Mouse (Mus musculus): ENCODE data around the gene Hist1h3b. TPM values are rescaled to one million over a fixed set of nuclear protein-coding genes. Genes with fewer than 3 reads are reported as not detected.
"Not testable (repeated sequence)": the region's sequence is repeated elsewhere in the genome, so short reads cannot be mapped to it uniquely, and the experiment has no call there.

Gene Hist1h3b
- polyA plus RNA-seq, 1 experiment from 2014 or later, result 16.6 TPM

GRCm38 (mm10) chr13:23759916-23760239 lies 7.8 kb downstream of the Hist1h3b start:
- Histone ChIP-seq H3K27ac (peak overlapping the region; percentile 99), H3K27me3 (replicated peaks) (no peaks in the 10 kb centered on the region), H3K4me3 (peak overlapping the region; percentile 63), H3K9me3 (replicated peaks) (no peaks in the 10 kb centered on the region), H3K36me3 (no peaks in the 10 kb centered on the region), H3K4me1 (peaks cover 75% of the 10 kb centered on the region), H3K4me2 (peak overlapping the region; percentile 90), H3K9ac (peak overlapping the region; percentile 85)
- 43% methylated on average over 1 of the region's 1 CpGs for WGBS (ENCODE audit: insufficient replicate concordance)
- no peak for ATAC-seq

- Histone ChIP-seq H3K4me1 (peaks cover 75% of the 10 kb centered on the region), H3K27me3 (replicated peaks) (no peaks in the 10 kb centered on the region), H3K4me2 (peak overlapping the region; percentile 90), H3K4me3 (peak overlapping the region; percentile 63), H3K9ac (peak overlapping the region; percentile 85), H3K36me3 (no peaks in the 10 kb centered on the region), H3K9me3 (replicated peaks) (no peaks in the 10 kb centered on the region), H3K27ac (peak overlapping the region; percentile 99)
- WGBS (ENCODE audit: insufficient replicate concordance), result under 1% methylated on average over 22 of the region's 27 CpGs
- no peak for ATAC-seq
Observed at GRCm38 (mm10) chr13:23760240-23760971, 8.3 kb downstream of the Hist1h3b start.

- peak within 1 kb of the TSS; percentile 63 for H3K4me3 ChIP-seq
- H3K27me3 ChIP-seq (replicated peaks), result no peaks in the 10 kb centered on the region
- peak within 1 kb of the TSS; percentile 99 for H3K27ac ChIP-seq
- WGBS (ENCODE audit: insufficient replicate concordance), result under 1% methylated on average over 69 of the region's 72 CpGs
- H3K9me3 ChIP-seq (replicated peaks), result no peaks in the 10 kb centered on the region
- peak within 1 kb of the TSS; percentile 90 for H3K4me2 ChIP-seq
- H3K36me3 ChIP-seq, result no peaks in the 10 kb centered on the region
- H3K9ac ChIP-seq, result peak within 1 kb of the TSS; percentile 92
- peak; percentile 64 for ATAC-seq
- peaks cover 73% of the 10 kb centered on the region for H3K4me1 ChIP-seq
Observed at GRCm38 (mm10) chr13:23760972-23761864, 9.2 kb downstream of the Hist1h3b start, which contains the start of gene Hist1h4a. Gene Hist1h4a, minus strand, starts transcription at chr13:23761230.

DNA sequence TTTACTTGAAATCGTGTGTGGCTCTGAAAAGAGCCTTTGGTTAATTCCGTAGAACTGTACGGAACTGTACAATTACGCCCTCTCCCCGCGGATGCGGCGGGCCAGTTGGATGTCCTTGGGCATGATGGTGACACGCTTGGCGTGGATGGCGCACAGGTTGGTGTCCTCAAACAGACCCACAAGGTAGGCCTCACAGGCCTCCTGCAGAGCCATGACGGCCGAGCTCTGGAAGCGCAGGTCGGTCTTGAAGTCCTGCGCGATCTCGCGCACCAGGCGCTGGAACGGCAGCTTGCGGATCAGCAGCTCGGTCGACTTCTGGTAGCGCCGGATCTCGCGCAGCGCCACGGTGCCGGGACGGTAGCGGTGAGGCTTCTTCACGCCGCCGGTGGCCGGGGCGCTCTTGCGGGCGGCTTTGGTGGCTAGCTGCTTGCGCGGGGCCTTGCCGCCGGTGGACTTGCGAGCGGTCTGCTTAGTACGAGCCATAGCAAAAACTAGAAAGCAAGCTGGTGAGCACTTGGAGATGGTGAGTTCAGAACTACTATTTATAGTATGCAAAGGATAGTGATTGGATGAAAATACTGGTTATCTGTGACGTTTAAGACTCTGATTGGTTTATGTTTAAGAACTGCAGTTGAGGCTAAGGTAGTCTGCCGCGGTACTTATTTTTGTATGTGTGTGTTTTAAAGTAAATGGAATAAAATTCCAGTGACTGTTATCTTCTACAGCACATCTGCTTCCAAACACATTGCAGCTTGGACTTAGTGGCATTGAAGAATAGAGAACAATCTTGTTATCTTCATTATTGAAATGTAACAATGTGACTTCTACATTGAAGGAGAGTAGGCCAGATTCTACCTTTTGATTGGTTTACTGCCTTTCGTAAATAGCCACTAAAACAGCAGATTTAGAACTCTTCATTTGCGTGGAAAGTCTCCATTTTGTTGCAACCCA lies 10.1 kb downstream of the Hist1h3b start, which contains the start of gene Hist1h3a:
Gene Hist1h3a (minus strand): TSS at position 516 of the 951 bp plus-strand sequence.
- ATAC-seq, result peak; percentile 59
- Histone ChIP-seq H3K4me2 (peak within 1 kb of the TSS; percentile 90), H3K4me3 (peak within 1 kb of the TSS; percentile 63), H3K4me1 (peaks cover 79% of the 10 kb centered on the region), H3K27ac (peak within 1 kb of the TSS; percentile 99), H3K9ac (peak within 1 kb of the TSS; percentile 92)
- not testable (repeated sequence) for H3K36me3 ChIP-seq; H3K27me3 ChIP-seq (replicated peaks); H3K9me3 ChIP-seq (replicated peaks)
- under 1% methylated on average over 32 of the region's 52 CpGs for WGBS (ENCODE audit: insufficient replicate concordance)

- WGBS (ENCODE audit: insufficient replicate concordance), result under 1% methylated on average over 10 of the region's 10 CpGs
- no peaks in the 10 kb centered on the region for H3K36me3 ChIP-seq
- peak overlapping the region; percentile 92 for H3K9ac ChIP-seq
- no peaks in the 10 kb centered on the region for H3K27me3 ChIP-seq (replicated peaks)
- peaks cover 68% of the 10 kb centered on the region for H3K4me1 ChIP-seq
- H3K4me2 ChIP-seq, result peak overlapping the region; percentile 90
- H3K4me3 ChIP-seq, result peak overlapping the region; percentile 63
- H3K9me3 ChIP-seq (replicated peaks), result no peaks in the 10 kb centered on the region
- H3K27ac ChIP-seq, result peak overlapping the region; percentile 99
- ATAC-seq, result no peak
Observed at GRCm38 (mm10) chr13:23763242-23763585, 11.1 kb downstream of the Hist1h3b start.

DNA sequence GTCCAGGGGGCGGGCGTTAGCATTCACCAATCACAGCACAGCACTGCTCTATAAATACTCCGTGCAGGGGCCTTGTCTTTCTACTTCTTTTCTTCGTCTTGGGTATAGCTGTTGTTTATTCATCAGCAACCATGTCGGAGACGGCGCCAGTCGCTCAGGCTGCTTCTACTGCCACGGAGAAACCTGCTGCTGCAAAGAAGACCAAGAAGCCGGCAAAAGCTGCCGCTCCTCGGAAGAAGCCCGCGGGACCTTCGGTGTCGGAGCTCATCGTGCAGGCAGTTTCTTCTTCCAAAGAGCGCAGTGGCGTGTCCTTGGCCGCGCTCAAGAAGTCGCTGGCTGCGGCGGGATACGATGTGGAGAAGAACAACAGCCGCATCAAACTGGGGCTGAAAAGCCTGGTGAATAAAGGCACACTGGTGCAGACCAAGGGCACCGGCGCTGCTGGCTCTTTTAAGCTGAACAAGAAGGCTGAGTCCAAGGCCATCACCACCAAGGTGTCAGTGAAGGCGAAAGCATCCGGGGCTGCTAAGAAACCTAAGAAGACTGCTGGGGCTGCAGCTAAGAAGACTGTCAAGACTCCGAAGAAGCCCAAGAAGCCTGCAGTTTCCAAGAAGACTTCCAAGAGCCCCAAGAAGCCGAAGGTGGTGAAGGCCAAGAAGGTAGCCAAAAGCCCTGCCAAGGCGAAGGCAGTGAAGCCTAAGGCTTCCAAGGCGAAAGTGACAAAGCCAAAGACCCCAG lies 11.7 kb downstream of the Hist1h3b start, which contains the start of gene Hist1h1a:
Gene Hist1h1a (plus strand): TSS at position 81 of the 738 bp plus-strand sequence.
- Histone ChIP-seq H3K9me3 (replicated peaks) (no peaks in the 10 kb centered on the region), H3K36me3 (no peaks in the 10 kb centered on the region), H3K4me2 (peak within 1 kb of the TSS; percentile 90), H3K27ac (peak within 1 kb of the TSS; percentile 99), H3K4me3 (peak within 1 kb of the TSS; percentile 63), H3K27me3 (replicated peaks) (no peaks in the 10 kb centered on the region), H3K4me1 (peaks cover 65% of the 10 kb centered on the region), H3K9ac (peak within 1 kb of the TSS; percentile 92)
- WGBS (ENCODE audit: insufficient replicate concordance), result 2% methylated on average over 34 of the region's 34 CpGs
- ATAC-seq, result peak; percentile 47

DNA sequence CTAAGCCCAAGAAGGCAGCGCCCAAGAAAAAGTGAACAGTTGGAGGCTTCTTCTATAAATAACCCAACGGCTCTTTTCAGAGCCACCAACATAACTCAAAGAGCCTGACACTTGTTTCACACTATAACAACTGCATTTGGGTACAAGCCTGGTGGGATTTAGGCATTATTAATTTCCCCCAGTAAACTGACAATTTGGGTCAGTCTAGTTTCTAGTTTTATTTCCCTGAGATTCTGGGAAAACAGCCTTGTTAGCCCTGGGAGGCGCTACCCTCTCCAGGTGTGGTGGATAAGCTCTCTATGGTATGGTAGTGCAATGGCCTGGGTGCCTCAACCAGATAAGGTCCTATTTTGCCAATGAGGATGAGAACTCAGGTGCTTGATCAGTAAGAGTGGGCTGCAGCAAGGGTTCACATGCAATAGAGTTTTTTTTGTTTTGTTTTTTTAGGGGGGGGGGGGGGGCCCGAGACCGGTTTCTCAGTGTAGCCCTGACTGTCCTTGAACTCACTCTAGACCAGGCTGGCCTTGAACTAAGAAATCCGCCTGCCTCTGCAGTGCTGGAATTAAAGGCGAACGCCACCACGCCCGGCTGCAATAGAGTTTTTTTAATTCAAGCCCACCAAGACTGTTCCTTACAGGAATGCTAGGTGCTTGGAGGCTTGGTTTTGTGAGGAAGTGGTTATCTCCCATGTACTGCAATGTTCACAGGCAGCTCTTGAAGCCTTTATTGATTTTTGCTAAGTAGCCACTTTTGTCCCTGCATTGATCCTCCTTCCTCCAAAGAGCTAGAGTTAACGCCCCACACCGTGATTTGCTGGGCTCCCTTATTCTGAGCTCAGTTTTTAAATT lies 12.5 kb downstream of the Hist1h3b start:
- peak overlapping the region; percentile 90 for H3K4me2 ChIP-seq
- H3K36me3 ChIP-seq, result no peaks in the 10 kb centered on the region
- peak overlapping the region; percentile 92 for H3K9ac ChIP-seq
- H3K27me3 ChIP-seq (replicated peaks), result no peaks in the 10 kb centered on the region
- peak overlapping the region; percentile 99 for H3K27ac ChIP-seq
- ATAC-seq, result peak; percentile 44
- H3K4me1 ChIP-seq, result peaks cover 62% of the 10 kb centered on the region
- no peaks in the 10 kb centered on the region for H3K9me3 ChIP-seq (replicated peaks)
- peak overlapping the region; percentile 63 for H3K4me3 ChIP-seq
- 20% methylated on average over 12 of the region's 12 CpGs for WGBS (ENCODE audit: insufficient replicate concordance)

GRCm38 (mm10) chr13:23765172-23765513 lies 13.1 kb downstream of the Hist1h3b start:
- Histone ChIP-seq H3K9me3 (replicated peaks) (no peaks in the 10 kb centered on the region), H3K4me2 (peak overlapping the region; percentile 90), H3K4me1 (peaks cover 62% of the 10 kb centered on the region), H3K27ac (peak overlapping the region; percentile 99), H3K36me3 (no peaks in the 10 kb centered on the region), H3K27me3 (replicated peaks) (no peaks in the 10 kb centered on the region), H3K9ac (peak overlapping the region; percentile 92), H3K4me3 (peak overlapping the region; percentile 63)
- 12% methylated on average over 1 of the region's 1 CpGs for WGBS (ENCODE audit: insufficient replicate concordance)
- ATAC-seq, result no peak

GRCm38 (mm10) chr13:23766772-23767171 lies 14.7 kb downstream of the Hist1h3b start:
- no peaks in the 10 kb centered on the region for H3K9me3 ChIP-seq (replicated peaks)
- H3K4me2 ChIP-seq, result no peak overlapping the region
- no peaks in the 10 kb centered on the region for H3K36me3 ChIP-seq
- no peaks in the 10 kb centered on the region for H3K27me3 ChIP-seq (replicated peaks)
- peak overlapping the region; percentile 51; the same call in 1 of the 2 replicates for H3K27ac ChIP-seq
- H3K9ac ChIP-seq, result 0 out of 2 replicates have a peak overlapping the region, but pooled peaks have one; percentile 14
- peaks cover 54% of the 10 kb centered on the region for H3K4me1 ChIP-seq
- H3K4me3 ChIP-seq, result no peak overlapping the region
- no peak for ATAC-seq

DNA sequence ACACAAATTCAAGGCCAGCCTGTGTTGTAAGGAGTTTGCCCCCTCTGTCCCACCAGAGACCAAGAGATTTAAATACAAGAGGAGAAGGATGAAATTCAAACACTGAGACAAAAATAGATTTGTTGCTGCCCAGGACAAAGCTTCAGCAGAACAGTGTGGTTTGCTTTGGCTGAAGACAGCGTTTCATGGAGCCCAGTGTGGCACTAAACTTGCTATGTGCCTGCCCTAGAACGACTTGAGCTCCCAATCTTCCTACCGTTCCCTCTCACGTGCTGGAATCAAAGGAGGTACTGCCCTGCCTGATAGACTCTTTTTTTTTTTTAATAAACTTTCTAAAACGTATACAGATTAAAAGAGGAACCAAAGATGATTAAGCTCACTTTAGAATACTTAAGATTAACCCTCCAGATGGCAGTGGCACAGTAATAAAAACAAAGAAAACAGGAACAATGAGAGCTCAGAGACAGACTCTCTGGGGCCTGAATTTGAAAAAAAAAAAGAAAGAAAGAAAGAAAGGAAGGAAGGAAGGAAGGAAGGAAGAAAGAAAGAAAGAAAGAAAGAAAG lies 16.8 kb downstream of the Hist1h3b start:
- WGBS (ENCODE audit: insufficient replicate concordance), result 48% methylated on average over 5 of the region's 5 CpGs
- no peak for ATAC-seq
- H3K4me2 ChIP-seq, result no peak overlapping the region
- no peak overlapping the region for H3K4me3 ChIP-seq
- H3K36me3 ChIP-seq, result no peaks in the 10 kb centered on the region
- no peak overlapping the region for H3K27ac ChIP-seq
- H3K27me3 ChIP-seq (replicated peaks), result no peaks in the 10 kb centered on the region
- no peaks in the 10 kb centered on the region for H3K9me3 ChIP-seq (replicated peaks)
- H3K4me1 ChIP-seq, result peaks cover 60% of the 10 kb centered on the region
- H3K9ac ChIP-seq, result no peak overlapping the region
